Mouse (Mus musculus): ENCODE measurements around the gene Mrpl42.

The Mrpl42 gene

GRCm38 (mm10) chr10:95457367-95458049 lies 44.2 kb downstream of the Mrpl42 start:
- DNase-seq: no peak

DNA sequence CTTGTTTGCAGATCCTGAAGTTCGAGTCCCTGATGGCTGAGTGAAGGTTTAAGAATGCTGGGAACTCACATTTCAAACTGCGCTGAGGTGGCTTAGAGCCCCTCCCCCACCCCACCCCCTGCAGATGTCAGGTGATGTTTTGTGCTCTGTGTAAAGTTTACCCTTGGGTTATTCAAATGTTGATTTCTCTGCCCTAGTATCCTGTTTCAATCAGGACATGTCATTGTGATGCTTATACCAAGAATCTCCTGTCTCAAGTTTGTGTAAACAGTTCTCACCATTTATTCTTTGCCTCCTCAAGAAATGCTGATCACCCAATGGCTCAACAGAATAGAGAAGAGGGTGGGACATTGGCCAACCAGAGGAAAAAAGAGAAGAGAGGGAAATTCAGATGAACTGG lies 45.6 kb downstream of the Mrpl42 start:
- no peak for DNase-seq

DNA sequence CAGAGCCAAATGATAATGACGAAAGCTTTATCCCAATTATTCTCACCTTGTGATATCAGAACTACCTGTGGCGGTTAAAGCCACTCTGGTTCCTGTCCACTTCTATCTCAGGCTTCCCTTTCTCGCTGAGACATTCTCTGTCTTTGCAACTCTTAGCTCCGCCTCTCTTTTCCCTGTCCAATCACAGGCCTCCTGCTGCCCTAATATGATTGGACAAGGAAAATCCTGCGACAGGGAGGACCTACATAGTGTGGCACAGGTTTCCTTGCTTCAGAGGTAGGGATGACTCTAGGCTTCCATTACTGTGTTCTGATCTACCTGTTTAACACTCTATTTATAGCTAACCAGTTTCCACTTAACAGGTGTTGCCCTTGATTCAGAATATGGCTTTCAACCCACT lies 48.5 kb downstream of the Mrpl42 start:
- DNase-seq: no peak

DNA sequence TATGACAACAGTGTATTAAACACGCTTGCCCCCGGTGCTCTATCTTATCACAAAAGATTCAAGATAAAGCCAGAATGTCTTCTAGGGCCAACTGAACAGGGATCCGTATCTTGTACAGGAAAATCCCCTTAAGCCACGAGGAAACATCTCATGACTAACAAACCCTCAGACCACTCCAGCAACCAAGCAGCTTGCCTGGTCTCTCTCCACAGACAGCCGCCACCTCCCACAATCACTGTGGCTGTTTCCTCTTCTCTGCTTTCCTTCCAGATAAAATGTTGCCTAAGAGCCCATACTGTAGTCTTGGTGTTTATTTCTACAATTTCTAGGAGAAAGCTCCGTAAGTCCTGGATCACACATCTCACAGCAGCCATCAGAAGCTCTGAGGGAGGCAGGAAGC lies 52.7 kb downstream of the Mrpl42 start:
- DNase-seq: no peak

- no peak for DNase-seq
Observed at GRCm38 (mm10) chr10:95447954-95448353, 53.8 kb downstream of the Mrpl42 start.

DNA sequence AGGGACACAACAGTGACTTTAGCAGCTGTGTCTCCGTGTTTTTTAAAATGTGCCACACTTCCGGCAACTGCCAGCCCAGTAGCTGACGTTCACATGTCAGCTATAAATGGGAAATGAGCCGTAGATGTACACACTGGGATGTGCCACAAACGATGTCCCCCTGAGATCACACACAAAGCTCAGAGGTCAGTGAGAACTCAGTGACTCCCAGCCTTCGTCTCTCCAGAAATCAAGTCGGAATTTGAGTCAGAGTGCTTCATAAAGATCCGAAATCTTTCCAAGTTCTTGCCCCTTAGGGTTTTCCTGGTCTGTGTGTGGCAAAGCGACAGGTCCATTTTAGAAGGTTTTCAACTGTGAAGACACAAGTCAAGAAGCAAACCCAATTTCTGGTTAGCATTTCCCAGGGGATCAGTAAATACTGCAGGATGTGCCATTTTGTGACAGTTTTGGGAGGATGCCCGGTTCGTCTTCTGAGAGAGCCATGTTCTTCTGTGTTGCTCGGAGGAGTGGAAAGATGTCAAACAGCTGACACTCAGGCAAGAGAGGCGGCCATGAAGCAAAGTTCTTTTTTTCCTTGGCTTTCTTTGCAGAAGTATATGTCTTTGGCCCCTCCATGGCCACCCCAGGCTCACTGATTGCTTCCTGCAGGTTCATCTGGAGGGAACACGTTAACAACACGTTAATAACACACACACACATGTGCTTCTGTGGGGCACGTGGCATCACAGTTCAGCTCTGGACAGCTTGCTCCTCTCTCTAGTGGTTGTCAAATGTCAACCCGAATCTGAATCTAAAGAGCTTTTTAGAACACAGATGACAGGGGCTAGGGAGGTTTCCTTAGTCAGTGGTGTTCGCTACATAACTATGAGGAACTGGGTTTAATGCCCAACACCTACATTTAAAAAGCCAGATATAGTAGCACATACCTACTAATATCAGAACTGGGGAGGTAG lies 56.4 kb downstream of the Mrpl42 start:
- no peak for DNase-seq

- no peak for DNase-seq
Observed at GRCm38 (mm10) chr10:95442334-95442733, 59.4 kb downstream of the Mrpl42 start.

- no peak for DNase-seq
Observed at GRCm38 (mm10) chr10:95440566-95440965, 61.2 kb downstream of the Mrpl42 start.

- no peak for DNase-seq
Observed at GRCm38 (mm10) chr10:95439718-95440339, 61.9 kb downstream of the Mrpl42 start.

- DNase-seq: no peak
Observed at GRCm38 (mm10) chr10:95438941-95439340, 62.8 kb downstream of the Mrpl42 start.
